Mouse (Mus musculus): ENCODE measurements at regions not wholly inside any gene's neighbourhood (a gene's known extent, or its start where the extent isn't known, plus 50 kb on each side); places are given as distances from the start of the nearest gene placed in this dataset.

GRCm38 (mm10) chr12:95059396-95059795 is 632.6 kb upstream of the Flrt2 start:
- TF ChIP-seq EP300 (IDR thresholded peaks at IDR 0.05; ENCODE audit: low read depth) (no peak), CTCF (IDR thresholded peaks at IDR 0.05; ENCODE audit: low read depth) (no peak)

Data from liver, embryonic 14.5 days (tissue).